Mouse (Mus musculus) CD4-positive, CD25-positive, alpha-beta regulatory T cell, adult 2 months (primary cell): ENCODE data around the gene Rasal1.
A peak's percentile ranks its signal among the peaks of the same experiment; 100 is the strongest.

Source experiments
- DNase-seq: peaks from one replicate; pipeline ENCODE4 v3.0.0-alpha.2; 2012; ENCODE audit warnings: low read depth, low spot score

Rasal1 gene

GRCm38 (mm10) chr5:120653873-120654272, 5.3 kb downstream of the Rasal1 start:
- no peak for DNase-seq

GRCm38 (mm10) chr5:120656281-120656751, 7.7 kb downstream of the Rasal1 start:
- DNase-seq: no peak

- DNase-seq: peak; percentile 56
These were observed 12.2 kb downstream of the Rasal1 start for GRCm38 (mm10) chr5:120660816-120661215.

DNA sequence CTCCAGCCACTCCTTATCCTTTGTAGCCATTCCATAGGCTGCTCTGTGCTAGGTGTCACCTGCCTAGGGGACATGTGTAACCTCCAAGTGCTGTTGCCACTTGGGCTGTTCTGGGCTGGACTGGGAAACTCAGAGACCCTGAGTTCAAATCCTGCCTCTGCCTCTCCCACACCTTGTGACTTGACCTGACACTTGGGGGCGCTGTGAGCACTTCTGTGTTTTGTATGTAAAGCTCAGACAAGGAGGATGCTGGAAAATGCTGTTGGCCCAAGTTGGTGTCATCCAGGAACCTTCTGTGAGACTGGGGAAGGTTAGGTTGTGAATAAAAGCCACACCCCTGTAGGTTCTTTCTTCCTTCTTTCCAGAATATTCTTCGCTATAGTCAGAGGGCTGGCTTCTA, 16.3 kb downstream of the Rasal1 start:
- peak; percentile 60 for DNase-seq

DNA sequence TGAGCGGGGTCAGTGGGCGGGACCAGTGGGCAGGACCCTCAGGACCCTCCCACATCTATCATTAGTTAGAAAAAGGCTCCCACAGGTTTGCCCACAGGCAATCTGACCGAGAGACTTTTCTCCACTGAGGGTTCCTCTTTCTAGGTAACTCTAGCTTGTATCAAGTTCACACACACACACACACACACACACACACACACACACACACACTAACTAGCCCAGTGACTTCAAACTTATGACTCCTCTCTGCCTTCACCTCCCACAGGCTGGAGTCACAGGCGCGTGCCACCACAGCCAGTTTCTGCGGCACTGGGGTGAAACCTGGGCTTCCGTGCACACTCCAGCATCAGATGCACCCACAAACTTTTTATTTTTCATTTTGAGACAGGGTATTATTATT, 20.1 kb downstream of the Rasal1 start:
- DNase-seq: no peak

DNA sequence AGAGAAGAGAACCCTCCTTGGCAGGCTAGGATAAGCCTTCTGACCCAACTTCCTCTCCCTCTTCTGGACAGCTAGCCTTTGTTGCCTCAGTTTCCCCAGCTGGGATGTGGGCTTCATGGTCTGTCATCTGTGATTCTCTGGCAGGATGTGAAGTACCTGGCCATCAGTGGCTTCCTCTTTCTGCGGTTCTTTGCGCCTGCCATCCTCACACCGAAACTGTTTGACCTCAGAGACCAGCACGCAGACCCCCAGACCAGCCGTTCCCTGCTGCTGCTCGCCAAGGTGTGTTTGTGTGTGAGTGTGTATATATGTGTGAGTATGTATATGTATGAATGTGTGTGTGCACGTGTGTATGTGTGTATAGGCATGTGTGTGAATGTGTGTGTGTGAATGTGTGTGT, 21.5 kb downstream of the Rasal1 start:
- no peak for DNase-seq

DNA sequence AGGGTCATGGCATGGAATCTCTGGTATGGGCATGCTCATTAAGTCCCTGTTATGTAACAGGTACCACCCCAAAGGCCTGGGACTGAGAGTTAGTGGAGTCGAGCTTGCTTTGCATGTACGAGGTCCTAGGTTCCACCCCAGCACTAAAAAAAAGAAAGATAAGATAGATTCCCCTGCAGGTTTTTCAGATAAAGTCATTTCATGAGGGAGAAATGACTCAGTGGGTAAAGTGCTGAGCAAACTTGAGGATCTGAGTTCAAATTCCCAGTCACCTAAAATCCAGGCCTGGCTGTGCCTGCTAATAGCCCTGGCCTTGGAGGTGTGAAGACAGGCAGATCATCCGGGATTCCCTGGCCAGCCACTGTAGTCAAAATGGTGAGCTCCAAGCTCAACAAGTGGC, 23.3 kb downstream of the Rasal1 start:
- DNase-seq: no peak

DNA sequence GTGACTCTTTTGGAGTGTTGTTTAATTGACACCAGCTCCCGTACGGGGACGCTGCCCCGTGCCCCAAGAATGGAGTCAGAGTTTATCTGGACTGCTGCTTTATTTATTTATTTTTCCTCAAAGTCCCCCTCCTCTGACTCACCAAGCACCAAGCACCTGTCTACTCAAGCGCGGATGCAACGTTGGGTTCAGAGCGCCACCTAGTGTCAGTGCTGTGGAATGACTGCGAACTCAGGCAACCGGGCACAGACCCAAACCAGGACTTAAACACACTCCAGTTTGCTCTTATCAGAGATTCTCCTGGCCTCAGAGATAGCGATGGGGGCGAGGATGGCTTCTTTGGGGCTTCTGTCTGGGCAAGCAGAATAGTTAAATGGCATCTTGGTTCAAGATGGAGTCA, 25.0 kb downstream of the Rasal1 start:
- DNase-seq: peak; percentile 91

DNA sequence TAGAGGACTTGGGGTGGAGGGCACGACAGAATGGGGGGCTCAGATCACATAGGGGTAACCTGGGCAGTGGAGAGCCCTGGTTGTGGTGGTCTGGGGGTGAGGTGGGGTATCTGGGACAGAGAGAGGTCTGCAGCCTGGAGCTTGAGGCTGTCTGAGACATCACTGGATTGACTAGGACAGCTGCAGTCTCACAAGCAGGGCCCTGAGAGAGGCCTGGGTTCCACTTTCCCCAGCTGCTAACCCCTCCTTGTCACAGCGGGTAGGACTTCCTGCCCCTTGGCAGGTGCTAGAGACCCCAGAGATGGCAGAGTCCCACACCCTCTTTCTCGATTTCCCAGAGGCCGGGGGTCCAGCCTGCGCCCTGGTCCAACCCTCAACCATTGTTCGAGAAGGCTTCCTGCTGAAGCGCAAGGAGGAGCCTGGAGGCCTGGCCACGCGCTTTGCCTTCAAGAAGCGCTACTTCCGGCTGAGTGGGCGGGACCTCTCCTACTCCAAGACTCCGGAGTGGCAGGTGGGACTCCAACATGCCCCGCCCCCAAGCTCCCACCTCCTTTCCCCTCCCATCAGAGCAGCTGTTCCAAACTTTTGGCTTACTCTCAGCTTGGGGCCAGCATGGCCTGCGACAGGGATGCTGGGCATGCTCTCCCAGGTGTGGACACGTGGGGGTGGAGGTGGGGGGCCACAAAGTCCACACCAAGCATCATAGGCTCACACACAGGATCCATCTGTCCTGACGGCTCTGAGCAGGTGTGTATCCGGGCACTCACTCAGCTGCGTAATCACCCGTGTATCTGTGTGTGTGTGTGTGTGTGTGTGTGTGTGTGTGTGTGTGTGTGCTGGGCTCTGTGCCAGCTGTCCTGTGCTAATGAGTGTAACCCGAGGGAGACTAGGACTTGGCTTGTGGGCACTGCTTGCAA, 25.9 kb downstream of the Rasal1 start:
- peak; percentile 69 for DNase-seq

DNA sequence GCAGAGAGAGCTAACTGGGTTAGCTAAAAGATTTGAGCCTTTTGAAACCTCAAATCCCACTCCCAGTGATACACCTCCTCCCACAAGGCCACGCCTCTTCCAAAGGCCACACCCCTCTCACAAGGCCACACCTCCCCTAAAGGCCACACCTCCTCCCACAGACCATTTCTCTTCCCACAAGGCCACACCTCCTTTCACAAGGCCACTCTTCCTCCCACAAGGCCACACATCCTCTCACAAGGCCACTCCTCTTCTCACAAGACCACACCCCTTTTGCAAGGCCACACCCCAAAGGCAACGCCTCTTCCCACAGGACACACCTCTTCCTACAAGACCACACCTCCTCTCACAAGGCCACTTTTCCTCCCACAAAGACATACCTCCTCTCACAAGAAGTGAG, 28.9 kb downstream of the Rasal1 start:
- peak; percentile 79 for DNase-seq

DNA sequence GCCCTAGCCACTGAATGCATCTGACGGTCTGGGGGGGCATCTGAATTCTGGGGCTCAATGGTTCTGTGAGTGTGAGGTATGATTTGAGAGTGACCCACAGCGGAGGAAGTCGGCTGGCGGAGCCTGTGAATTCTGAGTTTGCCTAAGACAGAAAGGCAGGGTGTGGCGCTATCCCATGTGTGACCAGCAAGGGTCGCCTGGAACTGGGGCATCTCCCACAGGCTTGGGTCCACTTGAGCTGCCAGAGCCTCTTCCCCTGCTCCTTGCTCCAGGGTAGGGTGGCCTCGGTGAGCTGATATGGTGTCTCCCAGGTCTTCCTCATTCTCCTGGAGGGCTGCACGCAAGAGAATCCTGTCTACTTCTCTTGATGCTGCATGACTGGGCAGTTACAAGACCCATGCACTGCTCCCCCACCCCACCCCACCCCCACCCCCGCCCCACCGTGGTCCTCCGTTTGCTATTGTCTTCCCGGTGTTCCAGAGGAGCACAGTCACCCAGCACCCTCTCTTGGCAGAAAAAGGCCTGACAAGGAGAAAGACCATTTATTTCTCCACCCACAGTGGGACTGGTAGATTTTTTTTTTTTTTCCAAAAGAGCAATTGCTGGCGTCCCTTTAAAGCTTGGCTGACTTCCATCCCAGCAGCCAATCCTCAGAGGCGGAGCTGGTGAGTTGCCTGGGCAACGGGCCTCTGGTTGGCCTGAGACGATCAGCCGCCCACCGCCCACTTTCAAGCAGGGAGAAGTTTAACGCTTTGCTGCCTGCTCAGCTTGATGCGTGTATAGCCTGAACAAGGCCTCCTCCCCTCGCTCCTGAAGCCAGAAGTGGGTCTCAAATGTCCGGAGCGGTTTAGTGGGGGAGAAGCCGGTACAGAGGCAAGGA, 31.3 kb downstream of the Rasal1 start:
- DNase-seq: peak; percentile 70

GRCm38 (mm10) chr5:120680918-120681317, 32.3 kb downstream of the Rasal1 start:
- DNase-seq: no peak

GRCm38 (mm10) chr5:120682982-120683771, 34.6 kb downstream of the Rasal1 start:
- peak; percentile 56 for DNase-seq

- peak; percentile 89 for DNase-seq
These were observed 37.1 kb downstream of the Rasal1 start for GRCm38 (mm10) chr5:120685678-120686077.

DNA sequence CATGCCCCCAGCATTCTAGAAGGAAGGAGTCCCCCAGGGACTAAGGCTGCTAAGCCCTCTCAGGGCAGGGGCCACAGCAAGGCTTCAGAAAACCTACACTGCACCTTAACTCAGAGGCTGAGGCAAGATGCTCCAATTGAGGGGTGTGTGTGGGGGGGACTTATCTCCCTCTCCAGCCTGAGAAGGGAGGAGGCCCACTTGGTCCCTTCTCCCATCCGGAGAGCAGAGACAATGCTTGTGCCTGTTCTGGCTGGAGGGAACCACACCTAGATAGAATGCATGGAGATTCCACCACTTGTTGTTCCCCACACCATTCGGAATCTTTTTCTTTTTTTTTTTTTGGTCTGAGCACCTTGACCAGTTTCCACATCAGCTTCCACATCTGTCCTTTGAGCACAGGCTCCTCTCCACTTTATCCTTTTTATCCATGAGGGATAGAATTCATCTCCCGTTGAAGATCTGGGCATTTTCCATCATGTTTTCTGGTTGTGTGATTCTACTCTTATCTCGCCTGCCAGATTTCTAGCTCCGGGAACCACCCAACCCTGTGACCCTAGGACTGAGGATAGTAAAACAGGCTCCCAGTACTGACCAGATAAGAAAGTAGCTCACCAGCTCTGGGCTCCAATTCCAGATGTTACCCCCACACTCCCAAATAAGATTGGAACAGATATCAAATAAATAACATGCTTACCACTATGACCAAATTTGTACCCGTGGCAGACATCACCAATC, 38.3 kb downstream of the Rasal1 start:
- DNase-seq: no peak

DNA sequence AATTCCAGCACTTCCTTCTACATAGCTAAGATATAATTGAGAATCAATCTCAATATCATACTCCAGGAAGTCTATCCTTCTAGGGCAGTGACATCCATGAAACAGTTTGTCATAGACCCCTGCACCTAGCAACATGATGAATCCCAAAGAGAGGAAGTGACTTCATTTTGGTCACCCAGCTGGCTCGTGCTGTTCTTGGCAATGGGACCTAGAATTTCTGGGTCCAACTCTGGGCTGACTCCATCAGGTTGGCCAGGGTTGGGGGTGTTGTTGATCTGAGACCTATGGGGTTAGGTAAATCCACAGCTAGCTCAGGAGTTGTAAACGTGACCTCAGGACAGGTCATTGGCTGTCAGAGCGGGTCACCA, 38.9 kb downstream of the Rasal1 start:
- DNase-seq: no peak

GRCm38 (mm10) chr5:120687897-120688296, 39.3 kb downstream of the Rasal1 start:
- DNase-seq: no peak

- DNase-seq: peak; percentile 75
These were observed 39.8 kb downstream of the Rasal1 start for GRCm38 (mm10) chr5:120688434-120688833.

DNA sequence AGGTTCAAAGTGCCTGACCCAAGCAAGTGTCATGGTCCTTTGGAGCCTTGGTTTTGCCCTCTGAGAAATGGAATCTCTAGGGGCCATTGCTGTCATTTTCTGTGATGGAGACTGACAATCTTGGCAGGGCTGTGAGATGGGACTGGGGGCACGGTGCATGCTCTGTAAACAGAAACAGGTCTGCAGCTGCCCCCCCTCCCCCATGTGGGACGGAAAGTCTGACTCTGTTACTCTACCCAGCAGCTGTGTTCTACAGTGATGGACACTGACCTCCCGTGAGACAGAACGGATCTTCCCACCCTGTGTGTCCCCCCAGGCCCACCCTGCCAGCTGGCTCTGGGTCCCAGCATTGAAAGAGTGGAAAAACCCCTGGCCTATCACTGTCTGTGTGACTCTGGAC, 41.8 kb downstream of the Rasal1 start:
- no peak for DNase-seq

- DNase-seq: no peak
These were observed 43.4 kb downstream of the Rasal1 start for GRCm38 (mm10) chr5:120692034-120692433.
